Mouse (Mus musculus) liver, embryonic 15.5 days (tissue): Measurements from ENCODE around the gene Rbm19. TPM values are rescaled to one million over a fixed set of nuclear protein-coding genes. Genes with fewer than 3 reads are reported as not detected.
"Not testable (repeated sequence)": the region's sequence is repeated elsewhere in the genome, so short reads cannot be mapped to it uniquely, and the experiment has no call there.

Experiments used
- ATAC-seq: fragments of 200-750 bp; cut with Nextera tagmentation; 2 replicates; pipeline ENCODE4 v1.8.0; 2017; ENCODE audit warnings: moderate number of reproducible peaks, mild to moderate bottlenecking, moderate library complexity; ENCODE audit not compliant: insufficient read depth
- H3K27ac ChIP-seq: fragments of 300-500 bp; sonication (generic); replicated peaks from 2 replicates; pipeline ENCODE4 v1.5.1; 2015; ENCODE audit warnings: mild to moderate bottlenecking, inconsistent platforms
- H3K27me3 ChIP-seq: fragments of 300-500 bp; sonication (generic); 2 replicates; pipeline ENCODE4 v1.6.1; 2015; ENCODE audit warnings: mild to moderate bottlenecking, inconsistent platforms
- H3K36me3 ChIP-seq: fragments of 300-500 bp; sonication (generic); replicated peaks from 2 replicates; pipeline ENCODE4 v1.6.1; 2015; ENCODE audit warnings: moderate library complexity, mild to moderate bottlenecking, inconsistent platforms
- H3K4me1 ChIP-seq: fragments of 300-500 bp; sonication (generic); replicated peaks from 2 replicates; pipeline ENCODE4 v1.6.1; 2015; ENCODE audit warnings: inconsistent platforms
- H3K4me2 ChIP-seq: fragments of 300-500 bp; sonication (generic); 2 replicates; pipeline ENCODE4 v1.6.1; 2015; ENCODE audit warnings: moderate library complexity, mild to moderate bottlenecking, inconsistent platforms
- H3K4me3 ChIP-seq: fragments of 300-500 bp; sonication (generic); replicated peaks from 2 replicates; pipeline ENCODE4 v1.5.1; 2015; ENCODE audit warnings: mild to moderate bottlenecking, inconsistent platforms
- H3K9ac ChIP-seq: fragments of 300-500 bp; sonication (generic); 2 replicates; pipeline ENCODE4 v1.6.1; 2015; ENCODE audit warnings: moderate library complexity, mild to moderate bottlenecking, inconsistent platforms
- H3K9me3 ChIP-seq: fragments of 300-500 bp; sonication (generic); replicated peaks from 2 replicates; pipeline ENCODE4 v1.6.1; 2016; ENCODE audit warnings: inconsistent platforms
- WGBS: fragments of 180-500 bp; shearing (Covaris S2); methylation state at CpG from one replicate; pipeline ENCODE4 v1.1.7; 2015; ENCODE audit warnings: mixed read lengths; ENCODE audit not compliant: insufficient replicate concordance; 5-methylcytosine and 5-hydroxymethylcytosine counted together
- polyA plus RNA-seq: library from polyadenylated mRNA; unstranded; fragments of >200 nt; fragmentation: Nextera tagmentation; extraction: Ambion mirVana; gene quantifications from 2 replicates; pipeline ENCODE4 v1.2.1, GENCODE M21; 2015

The Rbm19 gene
- polyA plus RNA-seq, 1 experiment from 2014 or later = 9.2 TPM

DNA sequence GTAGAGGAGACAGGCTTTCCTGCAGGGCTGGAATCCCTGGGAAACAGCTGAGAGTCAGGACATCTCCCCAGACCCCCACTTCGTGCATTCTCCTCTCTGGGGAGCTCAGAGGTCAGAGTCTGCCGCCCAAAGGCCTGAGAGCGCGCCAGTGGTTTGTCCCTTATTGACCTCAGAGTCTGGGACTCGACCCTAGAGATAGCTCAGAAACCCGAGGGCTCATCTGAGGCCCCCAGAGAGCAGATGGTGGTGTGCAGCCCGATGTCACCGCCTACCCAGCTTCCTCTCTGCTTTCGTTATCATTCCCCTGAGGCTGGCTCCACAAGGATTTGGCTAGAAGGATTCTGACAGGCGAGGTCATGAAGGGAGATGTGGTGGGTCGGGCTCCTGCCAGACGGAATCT is 12.8 kb upstream of the Rbm19 start:
- 21% methylated on average over 12 of the region's 12 CpGs for WGBS
- no peak for ATAC-seq
- Histone ChIP-seq H3K9ac (no peak overlapping the region), H3K27me3 (peaks cover 29% of the 10 kb centered on the region), H3K4me1 (peaks cover 4% of the 10 kb centered on the region; the same call in 1 of the 2 replicates), H3K36me3 (no peaks in the 10 kb centered on the region), H3K4me2 (no peak overlapping the region), H3K9me3 (no peaks in the 10 kb centered on the region), H3K4me3 (no peak overlapping the region), H3K27ac (no peak overlapping the region)

DNA sequence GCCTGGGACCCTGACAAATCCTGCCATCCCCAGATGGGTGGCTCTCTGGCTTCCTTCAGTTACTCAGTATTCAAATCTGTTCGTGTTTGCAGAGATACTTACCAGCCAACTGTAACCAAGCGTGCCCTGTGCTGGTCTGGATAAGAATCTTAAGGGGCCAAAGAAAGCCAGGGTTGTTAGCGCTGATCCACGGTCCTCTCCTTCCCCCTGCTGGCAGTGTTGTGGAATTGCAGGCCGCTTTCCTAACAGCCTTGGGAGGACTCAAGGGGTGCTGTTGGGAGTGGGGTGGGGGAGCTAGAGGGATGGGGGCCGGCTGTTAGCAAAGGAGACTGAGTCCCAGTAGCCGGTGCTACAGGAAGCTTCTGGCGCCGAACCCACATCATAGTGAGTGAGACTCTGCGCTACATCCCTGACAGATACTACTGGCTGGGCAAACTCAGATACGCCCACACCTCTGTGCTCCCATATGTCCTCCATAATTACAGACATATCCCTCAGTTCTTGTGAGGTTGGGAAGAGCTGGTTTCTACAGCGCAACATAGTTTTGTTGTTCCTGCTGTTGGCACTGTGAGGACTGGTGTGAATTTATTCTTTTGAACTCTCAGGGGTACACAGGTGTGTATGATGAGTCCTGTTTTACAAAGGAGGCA is 9.7 kb upstream of the Rbm19 start:
- no peaks in the 10 kb centered on the region for H3K36me3 ChIP-seq
- peaks cover 39% of the 10 kb centered on the region for H3K27me3 ChIP-seq
- no peak overlapping the region for H3K27ac ChIP-seq
- no peak overlapping the region for H3K9ac ChIP-seq
- no peak overlapping the region for H3K4me2 ChIP-seq
- ATAC-seq = no peak
- no peak overlapping the region for H3K4me3 ChIP-seq
- H3K4me1 ChIP-seq = peaks cover 4% of the 10 kb centered on the region; the same call in 1 of the 2 replicates
- 21% methylated on average over 12 of the region's 12 CpGs for WGBS
- no peaks in the 10 kb centered on the region for H3K9me3 ChIP-seq

DNA sequence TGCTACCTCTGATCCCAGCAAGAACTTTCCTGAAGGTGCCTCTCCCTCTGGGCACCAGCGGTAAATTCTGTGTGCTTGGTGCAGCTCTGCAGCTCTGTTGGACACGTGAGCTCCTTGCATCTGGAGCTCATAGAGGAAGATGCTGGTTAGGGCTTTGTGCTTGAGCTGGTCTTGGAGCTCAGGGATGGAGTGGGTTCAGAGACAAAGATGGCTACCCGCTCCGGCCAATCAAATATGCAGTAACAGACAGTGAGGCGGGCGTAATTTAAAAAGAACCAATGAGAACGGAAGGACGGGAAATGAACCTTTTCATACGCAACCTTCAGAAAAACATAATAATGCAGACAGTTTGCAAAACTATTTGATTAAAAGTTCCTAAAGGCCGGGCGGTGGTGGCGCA is 1.9 kb upstream of the Rbm19 start:
- H3K4me3 ChIP-seq = no peak overlapping the region
- no peaks in the 10 kb centered on the region for H3K9me3 ChIP-seq
- H3K36me3 ChIP-seq = peaks cover 10% of the 10 kb centered on the region; the same call in 1 of the 2 replicates
- peaks cover 22% of the 10 kb centered on the region for H3K4me1 ChIP-seq
- H3K4me2 ChIP-seq = no peak overlapping the region
- no peak for ATAC-seq
- H3K27ac ChIP-seq = no peak overlapping the region
- H3K9ac ChIP-seq = no peak overlapping the region
- peaks cover 29% of the 10 kb centered on the region for H3K27me3 ChIP-seq
- 80% methylated on average over 12 of the region's 12 CpGs for WGBS

DNA sequence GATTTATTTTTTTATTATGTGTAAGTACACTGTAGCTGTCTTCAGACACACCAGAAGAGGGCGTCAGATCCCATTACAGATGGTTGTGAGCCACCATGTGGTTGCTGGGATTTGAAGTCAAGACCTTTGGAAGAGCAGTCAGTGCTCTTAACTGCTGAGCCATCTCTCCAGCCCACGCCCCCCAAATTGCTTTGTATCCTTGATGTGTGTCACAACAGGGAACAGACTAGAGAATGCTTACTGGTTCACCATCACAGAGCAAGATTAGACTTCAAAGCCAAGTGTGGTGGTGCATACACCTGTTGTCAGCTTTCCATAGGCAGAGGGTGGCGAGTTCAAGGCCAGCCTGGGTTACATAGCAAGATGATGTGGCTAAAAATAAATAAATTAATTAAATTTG is 896 bp downstream of the Rbm19 start:
- H3K9me3 ChIP-seq, H3K9ac ChIP-seq, ATAC-seq, H3K27ac ChIP-seq: not testable (repeated sequence)
- 32% methylated on average over 3 of the region's 3 CpGs for WGBS
- peaks cover 19% of the 10 kb centered on the region for H3K27me3 ChIP-seq
- H3K36me3 ChIP-seq = peaks cover 38% of the 10 kb centered on the region
- H3K4me2 ChIP-seq = peak overlapping the region; percentile 91
- H3K4me1 ChIP-seq = peaks cover 22% of the 10 kb centered on the region
- peak overlapping the region; percentile 83 for H3K4me3 ChIP-seq

DNA sequence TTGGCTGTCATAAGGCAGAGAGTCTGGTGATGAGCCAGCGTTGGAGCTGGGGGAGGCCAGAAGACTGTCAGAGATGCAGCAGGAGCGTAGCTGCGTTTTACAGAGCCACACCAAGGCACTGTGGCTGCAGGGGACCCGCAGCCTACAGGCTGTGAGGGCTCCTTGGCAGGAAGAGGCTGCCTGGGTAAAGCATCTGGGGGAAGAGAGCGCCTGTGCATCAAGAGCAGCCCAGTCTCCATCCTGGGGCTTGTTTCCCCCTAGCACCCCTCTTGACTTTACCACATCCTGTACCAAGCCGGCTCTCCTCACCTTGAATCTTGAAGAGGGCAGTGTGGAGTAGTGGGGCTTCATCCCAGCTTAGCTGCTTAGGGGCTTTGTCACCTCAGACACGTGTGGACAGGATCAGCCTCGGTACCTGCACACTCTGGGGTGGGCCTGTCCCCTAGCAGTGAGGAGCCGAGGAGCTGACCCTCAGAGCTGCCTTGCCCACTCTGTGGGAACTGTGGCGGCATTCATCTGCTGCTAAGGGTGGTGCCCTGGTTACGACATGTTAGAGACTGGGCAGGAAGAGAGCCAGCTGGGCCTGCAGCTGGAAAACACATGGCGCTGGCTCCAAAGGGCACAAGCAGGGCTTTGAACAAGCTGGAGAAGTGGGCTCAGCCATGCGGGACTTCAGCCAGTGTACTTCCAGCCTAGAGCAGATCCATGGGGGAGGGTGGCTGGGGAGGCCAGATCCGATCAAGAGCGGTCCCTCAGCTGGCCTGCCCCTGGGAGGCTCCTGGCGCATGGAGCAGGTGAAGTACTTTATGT is 8.8 kb downstream of the Rbm19 start:
- Histone ChIP-seq H3K9ac (no peak overlapping the region), H3K27ac (no peak overlapping the region), H3K27me3 (no peaks in the 10 kb centered on the region), H3K9me3 (no peaks in the 10 kb centered on the region), H3K36me3 (peaks cover 91% of the 10 kb centered on the region), H3K4me2 (no peak overlapping the region), H3K4me1 (peaks cover 5% of the 10 kb centered on the region), H3K4me3 (no peak overlapping the region)
- no peak for ATAC-seq
- 81% methylated on average over 16 of the region's 16 CpGs for WGBS

DNA sequence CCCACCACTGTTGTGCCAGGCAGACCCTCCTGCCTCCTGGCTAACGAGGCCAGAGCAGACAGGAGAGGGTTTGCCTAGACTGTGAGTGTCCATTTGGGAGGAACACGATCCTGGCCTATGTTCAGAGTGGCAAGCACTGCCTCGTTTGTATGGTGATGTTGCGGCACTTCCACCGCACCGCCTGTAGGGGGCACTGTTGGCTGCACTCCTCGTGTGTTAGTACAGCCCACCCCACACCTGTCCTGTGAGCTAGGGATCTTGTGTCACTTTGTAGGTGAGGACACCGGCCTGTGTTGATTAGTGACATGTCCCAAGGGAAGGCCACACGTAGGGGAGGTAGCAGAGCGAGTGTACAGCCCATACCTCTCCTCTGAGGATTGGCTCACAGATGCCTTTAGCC is 11.4 kb downstream of the Rbm19 start:
- 0 out of 2 replicates have a peak, but pooled peaks have one; percentile 9 for ATAC-seq
- WGBS = 53% methylated on average over 10 of the region's 10 CpGs
- H3K27ac ChIP-seq = no peak overlapping the region

DNA sequence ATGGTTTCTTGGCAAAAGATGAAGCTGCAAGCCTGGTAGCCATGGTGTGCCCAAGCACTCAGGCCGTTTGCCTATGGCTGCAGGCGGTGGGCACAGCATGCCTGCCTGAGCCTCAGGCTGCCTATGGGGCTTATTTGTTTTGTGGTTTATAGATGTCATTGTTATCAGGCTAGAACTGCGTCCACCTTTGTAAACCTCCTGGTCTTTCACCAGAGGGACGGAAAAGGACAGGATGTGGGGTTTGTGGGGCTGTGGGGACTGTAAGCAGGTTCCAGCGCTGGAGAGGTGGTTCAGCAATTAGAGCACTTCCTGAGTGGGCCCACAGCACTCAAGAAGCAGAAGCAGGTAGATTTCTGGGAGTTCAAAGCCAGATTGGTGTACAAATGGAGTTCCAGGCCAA is 12.2 kb downstream of the Rbm19 start:
- Histone ChIP-seq H3K27me3 (no peaks in the 10 kb centered on the region), H3K9ac (no peak overlapping the region), H3K36me3 (peaks cover 90% of the 10 kb centered on the region), H3K27ac (no peak overlapping the region), H3K4me2 (no peak overlapping the region), H3K4me3 (no peak overlapping the region), H3K4me1 (peaks cover 35% of the 10 kb centered on the region), H3K9me3 (no peaks in the 10 kb centered on the region)
- ATAC-seq = no peak
- 55% methylated on average over 5 of the region's 5 CpGs for WGBS

More for the DNA sequence above, 11.4 kb downstream of the Rbm19 start:
- Histone ChIP-seq H3K27me3 (no peaks in the 10 kb centered on the region), H3K9ac (no peak overlapping the region), H3K4me1 (peaks cover 29% of the 10 kb centered on the region), H3K4me3 (no peak overlapping the region), H3K4me2 (no peak overlapping the region), H3K9me3 (no peaks in the 10 kb centered on the region), H3K36me3 (peaks cover 90% of the 10 kb centered on the region)

DNA sequence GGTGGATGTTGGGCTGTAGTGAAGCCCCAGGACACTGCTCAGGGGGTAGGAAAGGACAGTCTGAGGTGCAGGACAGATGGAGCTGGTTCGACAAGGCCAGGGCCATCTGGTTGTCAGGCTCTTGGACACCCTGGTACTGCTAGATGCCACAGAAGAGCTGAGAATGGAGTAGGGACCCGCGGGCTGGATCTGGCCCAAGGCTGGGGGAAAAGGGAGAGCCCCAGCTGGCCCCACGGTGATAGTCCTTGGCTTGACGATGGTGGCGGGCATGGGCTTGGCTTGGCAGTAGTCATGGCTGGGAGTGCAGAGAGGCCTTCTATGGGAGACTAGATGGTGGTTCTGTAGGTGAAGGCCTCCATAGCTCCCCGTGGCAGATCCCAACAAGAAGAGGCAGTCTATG is 12.8 kb downstream of the Rbm19 start:
- Histone ChIP-seq H3K9ac (no peak overlapping the region), H3K36me3 (peaks cover 87% of the 10 kb centered on the region), H3K27me3 (no peaks in the 10 kb centered on the region), H3K4me3 (no peak overlapping the region), H3K4me2 (no peak overlapping the region), H3K4me1 (peaks cover 41% of the 10 kb centered on the region), H3K27ac (no peak overlapping the region), H3K9me3 (no peaks in the 10 kb centered on the region)
- WGBS = 87% methylated on average over 7 of the region's 7 CpGs
- ATAC-seq = no peak

DNA sequence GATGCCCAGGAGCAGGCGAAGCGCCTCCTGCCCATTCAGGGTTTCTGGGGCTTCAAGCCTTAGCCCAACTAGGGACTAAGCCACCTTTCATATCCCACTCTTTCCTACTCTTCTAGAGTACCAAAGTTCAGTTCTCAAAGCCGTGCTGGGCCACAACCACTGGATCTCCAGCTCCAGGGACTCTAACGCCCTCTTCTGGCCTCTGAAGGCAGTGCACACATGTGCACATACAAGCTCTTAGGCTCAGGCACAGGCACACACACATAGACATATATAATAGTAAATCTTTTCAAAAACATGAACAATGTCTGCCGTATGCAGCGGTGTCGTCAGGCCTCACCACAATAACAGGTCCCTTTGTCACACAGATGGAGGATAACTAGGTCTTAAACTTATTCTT is 13.5 kb downstream of the Rbm19 start:
- Histone ChIP-seq H3K36me3 (peaks cover 82% of the 10 kb centered on the region), H3K27ac (no peak overlapping the region)
- no peak for ATAC-seq

DNA sequence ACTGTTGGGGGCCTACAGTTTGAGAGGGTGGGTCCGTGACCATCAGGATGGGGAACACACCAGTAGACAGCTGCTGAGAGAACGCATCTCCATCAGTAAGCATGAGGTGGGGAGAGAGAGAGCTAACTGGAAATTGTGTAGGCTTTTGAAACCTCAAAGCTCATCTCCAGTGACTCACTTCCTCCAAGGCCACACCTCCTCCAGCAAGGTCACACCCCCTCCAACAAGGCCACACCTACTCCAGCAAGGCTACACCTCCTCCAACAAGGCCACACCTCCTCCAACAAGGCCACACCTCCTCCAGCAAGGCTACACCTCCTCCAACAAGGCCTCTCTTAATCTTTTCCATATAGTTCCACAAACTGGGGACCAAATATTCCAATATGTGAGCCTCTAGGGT is 13.9 kb downstream of the Rbm19 start:
- H3K4me1 ChIP-seq = peaks cover 52% of the 10 kb centered on the region
- no peaks in the 10 kb centered on the region for H3K27me3 ChIP-seq
- WGBS = 67% methylated on average over 2 of the region's 2 CpGs
- peaks cover 78% of the 10 kb centered on the region for H3K36me3 ChIP-seq
- no peak overlapping the region for H3K4me3 ChIP-seq
- H3K4me2 ChIP-seq = no peak overlapping the region
- H3K27ac ChIP-seq = no peak overlapping the region; the same call in 1 of the 2 replicates
- ATAC-seq = peak; percentile 22; the same call in 1 of the 2 replicates
- H3K9ac ChIP-seq = no peak overlapping the region
- no peaks in the 10 kb centered on the region for H3K9me3 ChIP-seq

More for the DNA sequence above, 13.5 kb downstream of the Rbm19 start:
- Histone ChIP-seq H3K27me3 (no peaks in the 10 kb centered on the region), H3K4me2 (no peak overlapping the region), H3K9me3 (no peaks in the 10 kb centered on the region), H3K4me1 (peaks cover 48% of the 10 kb centered on the region), H3K9ac (no peak overlapping the region), H3K4me3 (no peak overlapping the region)
- WGBS = 77% methylated on average over 7 of the region's 7 CpGs

DNA sequence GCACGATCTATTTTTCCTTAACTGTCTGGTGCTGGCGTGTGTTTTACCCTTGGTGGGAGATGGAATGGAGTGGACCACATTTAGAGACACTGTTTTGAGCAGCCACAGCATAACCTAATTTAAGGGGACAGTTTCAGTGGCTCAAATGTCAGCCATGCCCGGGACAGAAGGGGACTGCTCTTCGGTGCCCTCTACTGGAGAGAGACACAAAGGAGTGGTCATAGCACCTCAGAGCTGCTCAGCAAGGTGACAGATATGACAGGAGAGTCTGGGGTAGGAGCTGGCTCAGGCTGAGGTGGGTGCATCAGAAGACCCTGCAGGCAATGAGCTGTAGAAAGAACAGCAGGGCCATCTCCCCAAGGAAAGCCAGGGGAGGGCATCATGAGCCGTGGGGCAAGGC is 15.3 kb downstream of the Rbm19 start:
- 55% methylated on average over 5 of the region's 5 CpGs for WGBS
- H3K9ac ChIP-seq = no peak overlapping the region
- peaks cover 66% of the 10 kb centered on the region for H3K4me1 ChIP-seq
- H3K27ac ChIP-seq = no peak overlapping the region; the same call in none of the 2 replicates
- no peak overlapping the region for H3K4me3 ChIP-seq
- no peak for ATAC-seq
- H3K36me3 ChIP-seq = peaks cover 64% of the 10 kb centered on the region
- no peaks in the 10 kb centered on the region for H3K9me3 ChIP-seq
- no peaks in the 10 kb centered on the region for H3K27me3 ChIP-seq
- H3K4me2 ChIP-seq = no peak overlapping the region
